Mouse (Mus musculus) monocyte, adult 59 days (primary cell): ENCODE data around the gene Ccdc13. TPM values are rescaled to one million over a fixed set of nuclear protein-coding genes. Genes with fewer than 3 reads are reported as not detected.

Experiments
- total RNA-seq, 2 experiments: library from RNA; stranded (reverse); gene quantifications; one replicate each; pipeline ENCODE4 v1.2.4; 2023

The Ccdc13 gene
- total RNA-seq: not detected

DNA sequence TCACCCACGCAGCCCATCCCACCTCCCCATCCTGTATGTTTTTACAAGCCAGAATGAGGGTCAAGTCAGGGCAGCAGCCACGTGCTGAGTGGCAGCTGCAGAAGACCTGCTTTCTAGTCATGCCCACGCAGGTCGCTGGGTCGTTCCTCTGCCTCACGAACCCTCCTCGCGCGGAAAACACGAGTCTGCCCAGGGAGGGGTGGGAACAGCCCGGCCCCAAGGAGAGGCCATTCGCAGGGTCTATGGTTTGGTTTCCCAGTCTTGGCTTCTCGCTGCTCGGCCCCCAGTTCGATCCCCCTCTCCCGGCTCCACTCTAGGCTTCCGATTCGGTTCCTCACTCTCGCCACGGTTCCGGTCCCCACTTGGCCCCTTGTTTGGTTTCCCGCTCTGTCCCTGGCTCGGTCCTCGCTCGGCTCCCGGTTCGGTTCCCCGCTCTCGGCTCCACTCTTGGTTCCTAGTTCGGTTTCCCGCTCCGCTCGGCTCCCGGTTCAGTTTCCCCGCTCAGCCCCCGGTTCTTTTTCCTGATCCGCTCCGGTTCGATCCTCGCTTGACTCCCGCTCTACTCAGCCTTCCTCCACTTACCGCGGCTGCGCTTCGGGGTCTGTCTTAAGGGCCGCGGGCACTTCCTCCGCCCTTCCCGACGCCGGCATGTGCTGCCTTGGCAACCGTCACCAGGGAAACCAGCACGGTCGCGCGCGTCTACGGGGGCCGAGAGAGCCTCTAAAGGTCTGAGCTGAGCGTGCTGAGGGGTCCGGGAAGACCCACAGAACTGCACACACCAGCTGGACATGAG lies at the start of gene Ccdc13:
TSS of gene Ccdc13 (minus strand) at position 633 of the 793 bp plus-strand sequence.

DNA sequence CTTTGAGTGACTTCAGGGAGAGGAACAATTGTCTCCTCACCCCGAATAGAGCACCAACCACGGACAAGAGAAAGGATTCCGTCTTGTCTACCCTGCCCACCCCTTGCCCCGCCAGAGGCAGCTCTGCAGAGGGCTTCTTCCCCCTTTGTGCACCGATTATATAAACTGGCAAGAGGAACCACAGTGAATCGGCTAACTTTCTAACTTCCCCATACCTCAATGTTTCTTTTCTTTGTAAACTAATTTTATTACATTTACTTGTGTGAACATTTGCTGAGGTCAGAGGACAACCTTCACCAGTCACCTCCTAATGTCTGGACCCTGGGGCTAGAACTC lies 18.9 kb upstream of the Ccdc13 start, which contains the start of gene Higd1a:
TSS of gene Higd1a (minus strand) at position 210 of the 336 bp plus-strand sequence.

GRCm38 (mm10) chr9:121791757-121792521 lies 47.3 kb downstream of the Ccdc13 start, which contains the start of gene Hhatl:
Gene Hhatl, minus strand, starts transcription at chr9:121792507.

DNA sequence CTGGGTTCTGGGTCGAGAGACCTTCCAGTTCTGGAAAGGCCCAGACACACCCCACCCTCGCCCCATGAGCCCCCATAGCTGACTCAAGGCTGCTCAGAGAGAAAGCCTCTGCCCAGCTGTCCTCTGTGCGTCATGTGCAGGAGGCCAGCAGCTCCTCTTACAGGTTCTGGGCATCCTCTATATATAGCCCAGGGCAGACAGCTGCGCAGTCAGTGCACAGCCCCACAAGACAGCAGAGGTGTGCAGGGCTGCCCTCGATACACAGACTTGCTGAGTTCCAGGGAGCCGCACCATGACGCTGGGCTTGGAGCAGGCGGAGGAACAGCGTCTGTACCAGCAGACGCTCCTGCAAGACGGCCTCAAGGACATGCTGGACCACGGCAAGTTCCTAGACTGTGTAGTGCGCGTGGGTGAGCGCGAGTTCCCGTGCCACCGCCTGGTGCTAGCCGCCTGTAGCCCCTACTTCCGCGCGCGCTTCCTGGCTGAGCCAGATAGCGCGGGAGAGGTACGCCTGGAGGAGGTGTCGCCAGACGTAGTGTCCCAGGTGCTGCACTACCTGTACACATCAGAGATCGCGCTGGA lies 61.7 kb downstream of the Ccdc13 start, which contains the start of gene Klhl40:
TSS of gene Klhl40 (plus strand) at position 124 of the 582 bp plus-strand sequence.

GRCm38 (mm10) chr9:121759091-121760081 lies 79.9 kb downstream of the Ccdc13 start, which contains the start of gene Zfp651:
Gene Zfp651, plus strand, starts transcription at chr9:121759330.

Other genes starting within 250 kb of the Ccdc13 start
- 1 to 10 TPM in 1 of 2 experiments, not detected in 1; 1.2 TPM for gene Lyzl4, start 197.4 kb downstream of the Ccdc13 start, total RNA-seq
- 1 to 10 TPM; 1.7 to 2.6 TPM for gene Vipr1, start 196.7 kb downstream of the Ccdc13 start, total RNA-seq
- 1 to 10 TPM; 9.0 to 9.2 TPM for gene Sec22c, start 134.0 kb downstream of the Ccdc13 start, total RNA-seq
- 10 to 100 TPM; 12.4 to 14.2 TPM for gene Ss18l2, start 129.1 kb downstream of the Ccdc13 start, total RNA-seq
- gene Nktr, start 120.3 kb downstream of the Ccdc13 start, total RNA-seq: 100 to 1,000 TPM; 250 to 258 TPM
- under 1 TPM; 0.24 to 0.58 TPM for gene Zfp651, start 80.1 kb downstream of the Ccdc13 start, total RNA-seq
- gene Klhl40, start 61.9 kb downstream of the Ccdc13 start, total RNA-seq: not detected
- not detected for gene Hhatl, start 47.0 kb downstream of the Ccdc13 start, total RNA-seq
- 10 to 100 TPM; 27.9 to 40.2 TPM for gene Higd1a, start 18.9 kb upstream of the Ccdc13 start, total RNA-seq
- gene Ackr2, start 58.9 kb upstream of the Ccdc13 start, total RNA-seq: not detected
- not detected for gene Cyp8b1, start 76.8 kb upstream of the Ccdc13 start, total RNA-seq
- gene Fam198a, start 111.5 kb upstream of the Ccdc13 start, total RNA-seq: not detected
- gene Pomgnt2, start 157.6 kb upstream of the Ccdc13 start, total RNA-seq: 1 to 10 TPM in 1 of 2 experiments, under 1 TPM in 1; 0.73 to 1.8 TPM